Mouse (Mus musculus) limb, embryonic 14.5 days (tissue): ENCODE measurements at regions not wholly inside any gene's neighbourhood (a gene's known extent, or its start where the extent isn't known, plus 50 kb on each side); places are given as distances from the start of the nearest gene placed in this dataset.

Source experiments
- ATAC-seq: fragments of 200-750 bp; cut with Nextera tagmentation; 2 replicates; pipeline ENCODE4 v1.8.0; 2017; ENCODE audit warnings: low read depth, moderate number of reproducible peaks, moderate TSS enrichment; ENCODE audit not compliant: low FRiP score
- DNase-seq: peaks from one replicate; pipeline ENCODE4 v3.0.0-alpha.2; 2015; ENCODE audit warnings: low spot score
- H3K27ac ChIP-seq: fragments of 300-500 bp; sonication (generic); replicated peaks from 2 replicates; pipeline ENCODE4 v1.5.1; 2014; ENCODE audit warnings: low read depth, mild to moderate bottlenecking, low read length, moderate library complexity, mixed read lengths
- H3K27me3 ChIP-seq: fragments of 300-500 bp; sonication (generic); 2 replicates; pipeline ENCODE4 v1.6.1; 2014; ENCODE audit warnings: low read length, mixed read lengths; ENCODE audit not compliant: control insufficient read depth, insufficient read depth
- H3K36me3 ChIP-seq: fragments of 300-500 bp; sonication (generic); 2 replicates; pipeline ENCODE4 v1.6.1; 2014; ENCODE audit warnings: mild to moderate bottlenecking, low read length, moderate library complexity, mixed read lengths; ENCODE audit not compliant: control insufficient read depth, insufficient read depth
- H3K4me1 ChIP-seq: fragments of 300-500 bp; sonication (generic); 2 replicates; pipeline ENCODE4 v1.6.1; 2014; ENCODE audit warnings: antibody characterized with exemption, low read length, mixed read lengths; ENCODE audit not compliant: control insufficient read depth, insufficient read depth
- H3K4me2 ChIP-seq: fragments of 300-500 bp; sonication (generic); replicated peaks from 2 replicates; pipeline ENCODE4 v1.6.1; 2014; ENCODE audit warnings: low read depth, mild to moderate bottlenecking, low read length, moderate library complexity; ENCODE audit not compliant: severe bottlenecking
- H3K4me3 ChIP-seq: fragments of 300-500 bp; sonication (generic); replicated peaks from 2 replicates; pipeline ENCODE4 v1.5.1; 2014; ENCODE audit warnings: low read length
- H3K9ac ChIP-seq: fragments of 300-500 bp; sonication (generic); 2 replicates; pipeline ENCODE4 v1.6.1; 2014; ENCODE audit warnings: mild to moderate bottlenecking, low read depth, low read length, moderate library complexity; ENCODE audit not compliant: severe bottlenecking
- H3K9me3 ChIP-seq: fragments of 300-500 bp; sonication (generic); 2 replicates; pipeline ENCODE4 v1.6.1; 2016; ENCODE audit warnings: low read length; ENCODE audit not compliant: control insufficient read depth
- POLR2A ChIP-seq: fragments of 200-500 bp; IDR thresholded peaks from 2 replicates; pipeline ENCODE4 v1.8.0; 2012; ENCODE audit warnings: inconsistent platforms, mild to moderate bottlenecking, moderate library complexity, borderline replicate concordance; ENCODE audit not compliant: insufficient read depth, insufficient read length; ENCODE audit errors: extremely low read depth
- WGBS: fragments of 180-500 bp; shearing (Covaris S2); extraction: QIAGEN DNeasy Blood & Tissue Kit; methylation state at CpG from one replicate; pipeline ENCODE4 v1.1.7; 2014; 5-methylcytosine and 5-hydroxymethylcytosine counted together

DNA sequence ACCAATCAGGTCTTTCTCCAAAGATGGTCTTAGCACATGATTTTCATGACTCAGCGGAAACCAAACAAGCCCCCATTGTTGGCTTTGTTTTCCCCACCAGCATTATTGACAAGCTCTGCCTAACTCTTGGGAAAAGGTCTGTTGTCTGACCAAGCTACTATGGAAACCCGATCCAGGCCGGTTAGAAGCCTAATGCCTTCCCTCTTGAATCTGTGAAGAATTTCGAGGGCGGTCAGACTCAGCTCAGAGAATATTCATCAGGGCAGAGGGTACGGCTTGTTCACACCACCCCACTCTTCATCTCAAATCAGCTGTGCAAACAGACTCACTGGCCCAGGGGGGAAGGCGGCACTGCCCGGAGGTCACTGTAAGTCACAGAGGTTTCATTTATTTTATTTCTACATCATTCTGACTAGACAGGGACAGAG lies 90.7 kb upstream of the Arhgap5 start:
- no peak overlapping the region for H3K4me2 ChIP-seq
- no peaks in the 10 kb centered on the region for H3K36me3 ChIP-seq
- no peak for TF ChIP-seq POLR2A
- no peaks in the 10 kb centered on the region for H3K27me3 ChIP-seq
- H3K27ac ChIP-seq = no peak overlapping the region
- H3K4me1 ChIP-seq = peaks cover 2% of the 10 kb centered on the region; the same call in 1 of the 2 replicates
- WGBS = 34% methylated on average over 8 of the region's 8 CpGs
- ATAC-seq (no peak), DNase-seq (no peak)
- H3K9ac ChIP-seq = no peak overlapping the region
- H3K9me3 ChIP-seq = no peaks in the 10 kb centered on the region
- H3K4me3 ChIP-seq = no peak overlapping the region

GRCm38 (mm10) chr12:52422729-52423128 lies 81.0 kb upstream of the Arhgap5 start:
- no peak for ATAC-seq
- H3K9me3 ChIP-seq = no peaks in the 10 kb centered on the region
- no peak overlapping the region for H3K9ac ChIP-seq
- H3K4me1 ChIP-seq = no peaks in the 10 kb centered on the region
- DNase-seq = no peak
- TF ChIP-seq POLR2A = no peak
- no peaks in the 10 kb centered on the region for H3K27me3 ChIP-seq
- H3K36me3 ChIP-seq = no peaks in the 10 kb centered on the region
- no peak overlapping the region for H3K4me3 ChIP-seq
- 85% methylated on average over 1 of the region's 1 CpGs for WGBS
- no peak overlapping the region for H3K27ac ChIP-seq
- H3K4me2 ChIP-seq = no peak overlapping the region

GRCm38 (mm10) chr12:52424336-52425034 lies 79.3 kb upstream of the Arhgap5 start:
- Histone ChIP-seq H3K27me3 (no peaks in the 10 kb centered on the region), H3K4me2 (no peak overlapping the region), H3K4me1 (no peaks in the 10 kb centered on the region), H3K9me3 (no peaks in the 10 kb centered on the region), H3K36me3 (no peaks in the 10 kb centered on the region), H3K9ac (no peak overlapping the region), H3K4me3 (no peak overlapping the region), H3K27ac (no peak overlapping the region)
- WGBS = 78% methylated on average over 3 of the region's 3 CpGs
- no peak for DNase-seq
- TF ChIP-seq POLR2A = no peak
- no peak for ATAC-seq

GRCm38 (mm10) chr12:52429935-52430334 lies 73.8 kb upstream of the Arhgap5 start:
- H3K36me3 ChIP-seq = no peaks in the 10 kb centered on the region
- ATAC-seq (no peak), DNase-seq (no peak)
- no peak for TF ChIP-seq POLR2A
- H3K9me3 ChIP-seq = no peaks in the 10 kb centered on the region
- no peak overlapping the region for H3K4me2 ChIP-seq
- 70% methylated on average over 5 of the region's 5 CpGs for WGBS
- H3K27me3 ChIP-seq = no peaks in the 10 kb centered on the region
- H3K27ac ChIP-seq = no peak overlapping the region
- no peaks in the 10 kb centered on the region for H3K4me1 ChIP-seq
- H3K4me3 ChIP-seq = no peak overlapping the region
- no peak overlapping the region for H3K9ac ChIP-seq

GRCm38 (mm10) chr12:52431933-52432332 lies 71.8 kb upstream of the Arhgap5 start:
- Histone ChIP-seq H3K9ac (no peak overlapping the region), H3K4me3 (no peak overlapping the region), H3K27me3 (no peaks in the 10 kb centered on the region), H3K4me2 (no peak overlapping the region), H3K4me1 (no peaks in the 10 kb centered on the region), H3K9me3 (no peaks in the 10 kb centered on the region), H3K36me3 (no peaks in the 10 kb centered on the region), H3K27ac (no peak overlapping the region)
- ATAC-seq = no peak
- no peak for DNase-seq
- TF ChIP-seq POLR2A = no peak
- 80% methylated on average over 3 of the region's 3 CpGs for WGBS

- H3K27ac ChIP-seq = no peak overlapping the region
- no peak overlapping the region for H3K9ac ChIP-seq
- no peaks in the 10 kb centered on the region for H3K9me3 ChIP-seq
- WGBS = 68% methylated on average over 2 of the region's 2 CpGs
- no peak overlapping the region for H3K4me3 ChIP-seq
- no peaks in the 10 kb centered on the region for H3K36me3 ChIP-seq
- ATAC-seq (no peak), DNase-seq (no peak)
- no peak overlapping the region for H3K4me2 ChIP-seq
- no peaks in the 10 kb centered on the region for H3K27me3 ChIP-seq
- no peaks in the 10 kb centered on the region for H3K4me1 ChIP-seq
- no peak for TF ChIP-seq POLR2A
Observed at GRCm38 (mm10) chr12:52434021-52434420, 69.8 kb upstream of the Arhgap5 start.
